Mouse (Mus musculus): ENCODE measurements at regions not wholly inside any gene's neighbourhood (a gene's known extent, or its start where the extent isn't known, plus 50 kb on each side); places are given as distances from the start of the nearest gene placed in this dataset.
A peak's percentile ranks its signal among the peaks of the same experiment; 100 is the strongest.

DNA sequence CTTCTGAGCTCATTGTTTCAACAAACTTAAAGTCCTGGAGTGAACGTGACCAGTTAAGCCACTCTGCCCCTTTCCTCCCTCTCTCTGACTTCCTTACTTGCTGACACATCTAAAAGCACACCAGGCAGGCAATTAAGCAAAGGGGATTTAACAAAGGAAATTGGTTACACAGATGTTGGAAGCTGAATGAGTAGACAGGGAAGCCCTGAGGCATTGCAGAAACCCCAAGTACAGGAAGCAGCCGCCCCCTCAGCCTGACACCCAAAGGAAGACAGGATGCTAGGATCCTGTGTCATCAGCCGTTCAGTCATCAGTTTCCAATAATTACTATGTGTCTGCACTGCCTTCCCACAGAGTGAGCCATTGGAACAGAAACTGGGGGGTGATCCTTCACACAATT lies 595.5 kb downstream of the Tns3 start:
- H3K9me3 ChIP-seq (replicated peaks; ENCODE audit: control insufficient read depth, low read length): no peaks in the 10 kb centered on the region
- DNase-seq (ENCODE audit: low spot score) (no peak), ATAC-seq (no peak)
- H3K4me3 ChIP-seq (ENCODE audit: low read depth, low read length): no peak overlapping the region
- H3K4me2 ChIP-seq (ENCODE audit: low read length): no peak overlapping the region
- 11% methylated on average over 3 of the region's 3 CpGs for WGBS
- H3K9ac ChIP-seq (ENCODE audit: low read length): no peak overlapping the region
- no peak overlapping the region for H3K27ac ChIP-seq (ENCODE audit: low read depth, low read length)
- H3K27me3 ChIP-seq (replicated peaks; ENCODE audit: control insufficient read depth, insufficient read depth, low read length): no peaks in the 10 kb centered on the region
- H3K36me3 ChIP-seq (ENCODE audit: control insufficient read depth, insufficient read depth, low read length): no peaks in the 10 kb centered on the region
- H3K4me1 ChIP-seq (ENCODE audit: control insufficient read depth, insufficient read depth, low read length): no peaks in the 10 kb centered on the region

DNA sequence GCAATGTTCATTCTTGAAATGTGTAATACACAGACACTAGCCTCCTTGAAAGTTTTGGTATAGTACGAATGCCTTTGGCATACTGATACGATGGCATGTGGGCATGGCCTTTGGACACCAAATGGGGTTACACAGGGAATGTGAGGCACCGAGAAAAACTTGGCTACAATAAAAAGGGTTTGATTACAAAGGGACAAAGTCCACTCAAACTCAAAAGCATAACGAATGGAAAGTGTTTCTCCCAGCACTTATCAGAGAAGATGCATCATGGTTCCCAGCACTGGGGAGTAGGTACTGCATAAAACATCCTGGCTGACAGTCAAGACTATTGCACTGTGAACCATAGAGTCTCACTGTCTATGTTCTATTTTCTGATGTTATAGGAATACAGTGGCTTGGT lies 597.0 kb downstream of the Tns3 start:
- Histone ChIP-seq H3K9ac (ENCODE audit: low read length) (no peak overlapping the region), H3K36me3 (ENCODE audit: control insufficient read depth, insufficient read depth, low read length) (no peaks in the 10 kb centered on the region), H3K4me3 (ENCODE audit: low read depth, low read length) (no peak overlapping the region), H3K27me3 (replicated peaks; ENCODE audit: control insufficient read depth, insufficient read depth, low read length) (no peaks in the 10 kb centered on the region), H3K4me1 (ENCODE audit: control insufficient read depth, insufficient read depth, low read length) (no peaks in the 10 kb centered on the region), H3K27ac (ENCODE audit: low read depth, low read length) (no peak overlapping the region), H3K9me3 (replicated peaks; ENCODE audit: control insufficient read depth, low read length) (no peaks in the 10 kb centered on the region), H3K4me2 (ENCODE audit: low read length) (no peak overlapping the region)
- no peak for ATAC-seq
- DNase-seq (ENCODE audit: low spot score): no peak
- whole genome bisulfite sequencing: 85% methylated on average over 4 of the region's 4 CpGs

DNA sequence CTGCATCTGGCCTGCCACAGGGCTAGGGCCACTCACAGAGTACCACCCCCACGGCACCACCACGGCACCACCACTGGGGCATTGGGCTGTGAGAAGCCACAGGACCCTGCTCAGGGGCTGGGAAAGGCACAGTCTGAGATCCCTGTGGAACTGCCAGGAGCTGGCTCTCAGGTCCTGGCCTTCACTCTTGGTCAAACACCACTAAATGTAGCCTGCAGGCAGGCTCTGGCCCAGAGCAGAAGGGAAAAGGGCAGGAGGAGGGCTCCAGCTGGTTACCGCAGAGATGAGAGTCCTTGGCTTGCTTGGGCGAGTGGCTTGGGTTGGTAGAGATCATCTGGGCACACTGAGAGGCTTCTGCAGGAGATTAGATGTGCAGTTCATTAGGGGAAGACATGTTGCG lies 598.5 kb downstream of the Tns3 start:
- no peaks in the 10 kb centered on the region for H3K27me3 ChIP-seq (replicated peaks; ENCODE audit: control insufficient read depth, insufficient read depth, low read length)
- no peak overlapping the region for H3K27ac ChIP-seq (ENCODE audit: low read depth, low read length)
- no peaks in the 10 kb centered on the region for H3K4me1 ChIP-seq (ENCODE audit: control insufficient read depth, insufficient read depth, low read length)
- DNase-seq (ENCODE audit: low spot score) (no peak), ATAC-seq (no peak)
- H3K4me2 ChIP-seq (ENCODE audit: low read length): no peak overlapping the region
- no peaks in the 10 kb centered on the region for H3K9me3 ChIP-seq (replicated peaks; ENCODE audit: control insufficient read depth, low read length)
- WGBS: 83% methylated on average over 5 of the region's 5 CpGs
- H3K36me3 ChIP-seq (ENCODE audit: control insufficient read depth, insufficient read depth, low read length): no peaks in the 10 kb centered on the region
- H3K9ac ChIP-seq (ENCODE audit: low read length): no peak overlapping the region
- no peak overlapping the region for H3K4me3 ChIP-seq (ENCODE audit: low read depth, low read length)

DNA sequence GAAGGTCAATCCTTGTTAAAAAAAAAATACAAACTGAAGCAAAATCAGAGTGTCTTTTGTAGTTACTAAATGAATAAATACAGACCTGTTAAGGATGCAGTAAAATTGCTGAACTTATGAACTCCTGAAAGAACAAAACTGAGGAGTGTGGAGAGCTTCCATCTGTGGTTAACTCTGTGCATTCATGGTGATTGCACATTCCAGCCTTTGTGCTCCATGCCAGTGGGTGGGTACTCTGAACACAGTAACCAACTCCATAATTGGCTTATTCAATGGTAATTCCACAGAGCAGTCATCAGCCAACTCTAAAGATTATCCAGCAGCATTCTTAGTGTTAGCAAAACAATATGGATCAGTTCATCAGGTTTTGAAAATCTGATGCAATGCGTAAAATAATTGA lies 599.2 kb downstream of the Tns3 start:
- Histone ChIP-seq H3K9me3 (replicated peaks; ENCODE audit: control insufficient read depth, low read length) (no peaks in the 10 kb centered on the region), H3K4me3 (ENCODE audit: low read depth, low read length) (no peak overlapping the region), H3K27me3 (replicated peaks; ENCODE audit: control insufficient read depth, insufficient read depth, low read length) (no peaks in the 10 kb centered on the region), H3K36me3 (ENCODE audit: control insufficient read depth, insufficient read depth, low read length) (no peaks in the 10 kb centered on the region), H3K27ac (ENCODE audit: low read depth, low read length) (no peak overlapping the region), H3K4me2 (ENCODE audit: low read length) (no peak overlapping the region), H3K9ac (ENCODE audit: low read length) (no peak overlapping the region), H3K4me1 (ENCODE audit: control insufficient read depth, insufficient read depth, low read length) (no peaks in the 10 kb centered on the region)
- 46% methylated on average over 1 of the region's 1 CpGs for WGBS
- ATAC-seq (no peak), DNase-seq (ENCODE audit: low spot score) (no peak)

DNA sequence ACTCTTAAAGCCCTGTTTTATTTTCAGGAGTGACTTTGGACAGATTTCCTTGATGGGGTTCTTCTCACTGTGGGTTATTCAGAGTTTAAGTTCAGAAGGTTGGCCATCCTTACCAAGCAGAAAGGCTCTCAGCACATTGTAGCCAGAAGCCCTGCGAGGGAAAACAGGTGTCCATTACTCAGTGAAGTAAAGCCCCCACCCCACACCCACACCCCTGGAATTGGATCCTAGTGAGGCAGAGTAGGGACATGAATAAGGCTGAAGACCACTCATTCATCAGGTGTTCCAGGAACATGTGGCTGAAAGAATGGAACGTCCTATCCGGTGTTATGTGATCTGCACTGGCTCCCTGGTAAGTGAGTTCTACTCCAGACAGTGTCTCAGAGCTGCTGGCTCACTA lies 602.3 kb downstream of the Tns3 start:
- H3K9me3 ChIP-seq (replicated peaks; ENCODE audit: control insufficient read depth, low read length): no peaks in the 10 kb centered on the region
- no peak overlapping the region for H3K9ac ChIP-seq (ENCODE audit: low read length)
- H3K27ac ChIP-seq (ENCODE audit: low read depth, low read length): no peak overlapping the region
- ATAC-seq (no peak), DNase-seq (ENCODE audit: low spot score) (no peak)
- 85% methylated on average over 3 of the region's 3 CpGs for WGBS
- H3K4me1 ChIP-seq (ENCODE audit: control insufficient read depth, insufficient read depth, low read length): no peaks in the 10 kb centered on the region
- H3K4me2 ChIP-seq (ENCODE audit: low read length): no peak overlapping the region
- H3K36me3 ChIP-seq (ENCODE audit: control insufficient read depth, insufficient read depth, low read length): no peaks in the 10 kb centered on the region
- H3K27me3 ChIP-seq (replicated peaks; ENCODE audit: control insufficient read depth, insufficient read depth, low read length): no peaks in the 10 kb centered on the region
- H3K4me3 ChIP-seq (ENCODE audit: low read depth, low read length): no peak overlapping the region

DNA sequence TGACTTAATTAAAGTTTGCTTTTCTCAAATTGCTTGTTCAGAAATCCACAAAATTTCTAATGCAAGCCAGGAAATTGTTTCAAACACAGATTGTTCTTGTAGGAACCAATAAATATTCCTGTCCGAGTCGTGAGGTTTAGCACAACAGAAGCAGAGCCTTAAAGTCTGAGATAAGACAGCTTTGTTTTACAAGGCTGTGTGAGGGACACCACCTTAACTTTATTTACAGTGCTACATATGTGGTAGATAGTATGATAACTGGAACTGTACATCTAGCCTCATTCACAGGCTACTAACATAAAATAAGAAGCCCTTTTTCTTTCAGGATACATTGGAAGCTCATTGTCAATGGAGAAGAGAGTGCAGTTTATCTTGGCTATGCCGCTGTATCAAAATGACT lies 602.8 kb downstream of the Tns3 start:
- ATAC-seq (no peak), DNase-seq (ENCODE audit: low spot score) (no peak)
- no peaks in the 10 kb centered on the region for H3K27me3 ChIP-seq (replicated peaks; ENCODE audit: control insufficient read depth, insufficient read depth, low read length)
- no peak overlapping the region for H3K4me3 ChIP-seq (ENCODE audit: low read depth, low read length)
- H3K4me1 ChIP-seq (ENCODE audit: control insufficient read depth, insufficient read depth, low read length): no peaks in the 10 kb centered on the region
- no peak overlapping the region for H3K4me2 ChIP-seq (ENCODE audit: low read length)
- no peak overlapping the region for H3K27ac ChIP-seq (ENCODE audit: low read depth, low read length)
- H3K9ac ChIP-seq (ENCODE audit: low read length): no peak overlapping the region
- no peaks in the 10 kb centered on the region for H3K9me3 ChIP-seq (replicated peaks; ENCODE audit: control insufficient read depth, low read length)
- H3K36me3 ChIP-seq (ENCODE audit: control insufficient read depth, insufficient read depth, low read length): no peaks in the 10 kb centered on the region
- 89% methylated on average over 3 of the region's 3 CpGs for WGBS

DNA sequence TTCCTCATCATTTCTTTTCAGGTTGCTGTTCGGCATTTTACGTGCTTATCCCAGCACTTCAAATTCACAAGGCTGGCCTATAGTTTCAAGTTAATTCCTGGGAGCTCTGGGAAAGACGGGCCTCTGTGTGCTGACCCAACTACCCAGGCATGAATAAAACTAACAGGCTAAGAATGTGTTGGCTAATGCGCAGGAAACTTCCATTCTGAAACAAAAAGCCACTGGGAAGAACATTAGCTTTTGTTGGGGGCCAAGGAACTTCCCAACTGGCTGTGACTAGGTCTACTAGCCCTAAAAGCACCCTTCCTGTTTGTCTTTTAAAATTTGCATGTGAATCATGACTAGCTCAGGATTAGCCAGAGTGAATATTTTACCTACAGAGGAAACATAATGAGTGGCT lies 612.8 kb downstream of the Tns3 start:
- 14% methylated on average over 4 of the region's 4 CpGs for WGBS
- Histone ChIP-seq H3K4me2 (ENCODE audit: low read length) (no peak overlapping the region), H3K27me3 (replicated peaks; ENCODE audit: control insufficient read depth, insufficient read depth, low read length) (no peaks in the 10 kb centered on the region), H3K27ac (ENCODE audit: low read depth, low read length) (no peak overlapping the region), H3K36me3 (ENCODE audit: control insufficient read depth, insufficient read depth, low read length) (no peaks in the 10 kb centered on the region), H3K9ac (ENCODE audit: low read length) (no peak overlapping the region), H3K4me1 (ENCODE audit: control insufficient read depth, insufficient read depth, low read length) (no peaks in the 10 kb centered on the region), H3K4me3 (ENCODE audit: low read depth, low read length) (no peak overlapping the region), H3K9me3 (replicated peaks; ENCODE audit: control insufficient read depth, low read length) (no peaks in the 10 kb centered on the region)
- no peak for ATAC-seq
- DNase-seq (ENCODE audit: low spot score): peak; percentile 5

DNA sequence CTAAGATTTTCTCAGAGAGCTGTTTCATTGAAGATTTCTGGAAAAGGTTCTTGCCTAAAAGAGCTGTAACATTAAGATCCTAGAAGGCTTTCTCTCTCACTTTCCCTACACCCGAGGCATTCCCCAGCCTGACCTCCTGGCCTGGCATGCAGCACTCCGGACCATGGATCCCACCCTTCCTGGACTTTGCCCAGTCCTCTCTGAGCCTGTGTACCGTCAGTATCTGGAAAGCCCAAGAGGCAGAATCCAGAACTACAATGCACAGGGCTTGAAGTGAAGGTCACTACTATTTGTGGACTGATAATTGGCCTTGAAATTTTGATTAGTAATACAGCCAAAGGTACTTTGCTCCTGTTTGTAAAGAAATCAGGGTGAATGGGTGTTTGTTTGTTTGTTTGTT lies 619.2 kb downstream of the Tns3 start:
- Histone ChIP-seq H3K27ac (ENCODE audit: low read depth, low read length) (no peak overlapping the region), H3K4me1 (ENCODE audit: control insufficient read depth, insufficient read depth, low read length) (no peaks in the 10 kb centered on the region), H3K4me3 (ENCODE audit: low read depth, low read length) (no peak overlapping the region), H3K27me3 (replicated peaks; ENCODE audit: control insufficient read depth, insufficient read depth, low read length) (no peaks in the 10 kb centered on the region), H3K9ac (ENCODE audit: low read length) (no peak overlapping the region), H3K9me3 (replicated peaks; ENCODE audit: control insufficient read depth, low read length) (no peaks in the 10 kb centered on the region), H3K36me3 (ENCODE audit: control insufficient read depth, insufficient read depth, low read length) (no peaks in the 10 kb centered on the region), H3K4me2 (ENCODE audit: low read length) (no peak overlapping the region)
- 81% methylated on average over 3 of the region's 3 CpGs for WGBS
- ATAC-seq (no peak), DNase-seq (ENCODE audit: low spot score) (no peak)

DNA sequence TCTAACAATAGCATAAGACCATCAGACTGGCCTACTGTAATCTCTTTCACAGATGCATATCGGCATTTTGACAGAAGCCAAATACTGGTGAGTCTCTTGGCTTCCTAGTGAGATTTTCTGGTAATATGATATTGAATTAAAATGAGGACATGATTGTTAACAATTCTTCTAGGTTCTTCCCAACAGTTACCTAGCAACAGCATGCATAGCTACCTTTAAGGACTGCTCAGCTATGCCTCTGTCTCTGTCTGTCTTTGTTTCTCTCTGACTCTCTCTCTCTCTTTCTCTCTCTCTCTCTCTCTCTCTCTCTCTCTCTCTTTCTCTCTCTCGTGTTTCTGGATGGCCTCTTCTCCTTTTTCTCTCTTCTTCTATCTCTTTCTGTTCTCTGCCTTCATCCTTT lies 634.2 kb downstream of the Tns3 start:
- ATAC-seq (no peak), DNase-seq (ENCODE audit: low spot score) (no peak)
- no peaks in the 10 kb centered on the region for H3K27me3 ChIP-seq (replicated peaks; ENCODE audit: control insufficient read depth, insufficient read depth, low read length)
- no peak overlapping the region for H3K4me2 ChIP-seq (ENCODE audit: low read length)
- H3K4me3 ChIP-seq (ENCODE audit: low read depth, low read length): no peak overlapping the region
- no peaks in the 10 kb centered on the region for H3K36me3 ChIP-seq (ENCODE audit: control insufficient read depth, insufficient read depth, low read length)
- 65% methylated on average over 2 of the region's 2 CpGs for WGBS
- H3K9me3 ChIP-seq (replicated peaks; ENCODE audit: control insufficient read depth, low read length): no peaks in the 10 kb centered on the region
- H3K4me1 ChIP-seq (ENCODE audit: control insufficient read depth, insufficient read depth, low read length): no peaks in the 10 kb centered on the region
- H3K9ac ChIP-seq (ENCODE audit: low read length): no peak overlapping the region
- no peak overlapping the region for H3K27ac ChIP-seq (ENCODE audit: low read depth, low read length)

DNA sequence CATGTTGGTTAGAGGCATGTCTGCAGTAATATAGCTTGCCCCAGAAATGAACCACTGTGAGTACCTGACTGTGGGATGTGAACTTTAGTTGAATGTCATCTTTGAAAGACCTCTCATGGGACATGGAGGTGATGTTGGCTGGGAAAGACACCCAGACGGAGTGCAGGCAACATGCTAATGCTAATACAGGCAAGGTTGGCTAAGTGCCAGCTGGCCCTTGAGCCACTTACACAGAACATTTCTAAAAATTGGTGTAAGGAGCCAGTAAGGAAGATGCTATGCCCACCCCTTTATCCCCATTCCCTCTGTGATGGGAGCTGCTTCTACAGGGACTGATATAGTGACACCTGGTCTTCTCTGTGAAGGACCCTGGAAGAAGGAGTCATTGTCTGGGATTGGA lies 656.5 kb downstream of the Tns3 start:
- Histone ChIP-seq H3K27me3 (replicated peaks; ENCODE audit: control insufficient read depth, insufficient read depth, low read length) (no peaks in the 10 kb centered on the region), H3K9ac (ENCODE audit: low read length) (no peak overlapping the region), H3K36me3 (ENCODE audit: control insufficient read depth, insufficient read depth, low read length) (no peaks in the 10 kb centered on the region), H3K9me3 (replicated peaks; ENCODE audit: control insufficient read depth, low read length) (no peaks in the 10 kb centered on the region), H3K4me1 (ENCODE audit: control insufficient read depth, insufficient read depth, low read length) (no peaks in the 10 kb centered on the region), H3K4me3 (ENCODE audit: low read depth, low read length) (no peak overlapping the region), H3K27ac (ENCODE audit: low read depth, low read length) (no peak overlapping the region), H3K4me2 (ENCODE audit: low read length) (no peak overlapping the region)
- peak; percentile 24 for DNase-seq (ENCODE audit: low spot score)
- ATAC-seq: no peak
- WGBS: 35% methylated on average over 1 of the region's 1 CpGs

All from forebrain, embryonic 14.5 days (tissue).